Mouse (Mus musculus): ENCODE data around the gene Trpm1. TPM values are rescaled to one million over a fixed set of nuclear protein-coding genes. Genes with fewer than 3 reads are reported as not detected.

Trpm1 gene
- polyA plus RNA-seq, 1 experiment from 2014 or later = not detected

DNA sequence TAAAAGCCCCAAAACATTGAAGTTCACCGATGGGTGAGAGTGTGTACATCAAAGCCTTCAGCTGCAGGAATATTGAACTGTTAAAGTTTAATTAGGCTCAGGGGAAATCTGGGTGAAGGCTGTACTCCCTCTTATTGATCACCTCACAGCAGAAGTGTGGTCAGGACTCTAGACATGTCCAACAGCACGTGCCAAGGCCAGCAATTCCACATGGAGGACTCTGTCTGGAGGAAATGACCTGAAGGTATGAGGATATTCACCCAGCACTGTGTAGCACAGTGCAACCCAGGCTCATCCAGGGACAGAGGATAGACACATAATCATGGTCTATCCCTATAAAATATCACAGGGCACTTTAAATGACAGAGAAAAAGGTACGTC, 32.3 kb downstream of the Trpm1 start:
- H3K4me2 ChIP-seq (replicated peaks; ENCODE audit: low read depth, low read length) = no peak overlapping the region
- H3K4me3 ChIP-seq (ENCODE audit: low read length) = no peak overlapping the region
- H3K36me3 ChIP-seq (ENCODE audit: control insufficient read depth, insufficient read depth, low read length) = no peaks in the 10 kb centered on the region
- no peaks in the 10 kb centered on the region for H3K4me1 ChIP-seq (ENCODE audit: control insufficient read depth, insufficient read depth, low read length)
- no peaks in the 10 kb centered on the region for H3K9me3 ChIP-seq (ENCODE audit: control insufficient read depth, low read length)
- H3K27ac ChIP-seq (ENCODE audit: low read depth, low read length) = no peak overlapping the region
- H3K27me3 ChIP-seq (ENCODE audit: control insufficient read depth, insufficient read depth, low read length) = no peaks in the 10 kb centered on the region
- 85% methylated on average over 3 of the region's 3 CpGs for WGBS
- no peak for ATAC-seq (ENCODE audit: low FRiP score, low TSS enrichment)
- no peak overlapping the region for H3K9ac ChIP-seq (ENCODE audit: low read depth, low read length)

DNA sequence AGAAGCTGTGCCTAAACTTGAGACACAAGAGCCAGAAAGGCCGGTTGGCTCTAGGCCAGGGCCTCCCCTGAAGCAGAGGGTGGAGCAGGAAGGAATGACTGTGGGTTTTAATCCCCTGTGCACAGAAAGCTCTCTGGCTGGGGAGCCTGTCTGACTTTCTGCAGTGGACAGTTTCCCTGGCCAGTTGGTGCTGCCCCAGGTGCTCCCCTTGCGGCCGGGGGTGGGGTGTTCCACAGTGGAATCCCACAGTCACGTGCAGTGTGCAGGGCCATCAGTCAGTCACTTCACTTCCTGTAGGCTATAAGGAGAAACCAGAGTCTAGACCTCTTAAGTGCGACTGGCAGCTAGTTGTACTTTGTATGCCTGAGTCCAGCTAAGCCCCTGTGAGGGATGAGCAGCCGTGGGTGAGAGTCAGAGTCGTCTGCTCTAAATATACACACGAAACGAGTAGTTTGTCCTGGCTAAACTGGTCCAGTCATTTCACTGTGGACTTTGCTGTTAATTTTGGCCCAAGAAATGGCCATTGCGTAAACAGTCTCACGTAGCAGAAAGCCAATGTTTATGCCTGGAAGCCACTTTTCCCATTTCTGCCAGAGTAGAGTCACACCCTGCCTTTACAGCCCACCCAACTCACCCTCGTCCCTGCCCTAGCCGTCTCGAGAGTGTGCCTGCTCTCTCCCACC, 38.8 kb downstream of the Trpm1 start:
- H3K4me1 ChIP-seq (ENCODE audit: control insufficient read depth, insufficient read depth, low read length) = 0 out of 2 replicates have a peak, but pooled peaks cover 4% of the 10 kb centered on the region
- no peaks in the 10 kb centered on the region for H3K9me3 ChIP-seq (ENCODE audit: control insufficient read depth, low read length)
- no peaks in the 10 kb centered on the region for H3K36me3 ChIP-seq (ENCODE audit: control insufficient read depth, insufficient read depth, low read length)
- H3K4me2 ChIP-seq (replicated peaks; ENCODE audit: low read depth, low read length) = no peak overlapping the region
- no peak overlapping the region for H3K4me3 ChIP-seq (ENCODE audit: low read length)
- no peak overlapping the region for H3K27ac ChIP-seq (ENCODE audit: low read depth, low read length)
- 48% methylated on average over 14 of the region's 14 CpGs for WGBS
- H3K9ac ChIP-seq (ENCODE audit: low read depth, low read length) = no peak overlapping the region
- no peaks in the 10 kb centered on the region for H3K27me3 ChIP-seq (ENCODE audit: control insufficient read depth, insufficient read depth, low read length)
- ATAC-seq (ENCODE audit: low FRiP score, low TSS enrichment) = no peak; the same call in 1 of the 2 replicates

DNA sequence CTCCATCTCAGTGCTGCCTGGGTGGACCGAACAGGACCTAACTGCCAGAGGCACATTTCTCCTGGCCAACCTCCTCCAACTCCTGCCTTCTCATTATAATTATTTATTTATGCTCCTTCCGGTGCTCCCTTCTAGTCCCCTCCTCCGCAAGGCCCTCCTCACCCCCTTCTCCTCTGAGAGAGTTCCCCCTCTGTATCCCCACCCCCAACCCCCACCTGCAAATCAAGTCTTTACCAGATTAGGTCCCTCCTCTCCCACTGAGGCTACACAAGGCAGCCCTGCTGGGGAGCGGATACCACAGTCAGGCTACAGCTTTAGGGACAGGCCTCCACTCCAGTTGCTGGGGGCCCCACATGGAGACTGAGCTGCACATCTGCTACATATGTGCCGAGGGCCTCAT, 39.8 kb downstream of the Trpm1 start:
- no peak overlapping the region for H3K9ac ChIP-seq (ENCODE audit: low read depth, low read length)
- no peaks in the 10 kb centered on the region for H3K36me3 ChIP-seq (ENCODE audit: control insufficient read depth, insufficient read depth, low read length)
- H3K27ac ChIP-seq (ENCODE audit: low read depth, low read length) = no peak overlapping the region
- no peak overlapping the region for H3K4me2 ChIP-seq (replicated peaks; ENCODE audit: low read depth, low read length)
- no peaks in the 10 kb centered on the region for H3K27me3 ChIP-seq (ENCODE audit: control insufficient read depth, insufficient read depth, low read length)
- ATAC-seq (ENCODE audit: low FRiP score, low TSS enrichment) = no peak
- 0 out of 2 replicates have a peak, but pooled peaks cover 4% of the 10 kb centered on the region for H3K4me1 ChIP-seq (ENCODE audit: control insufficient read depth, insufficient read depth, low read length)
- no peaks in the 10 kb centered on the region for H3K9me3 ChIP-seq (ENCODE audit: control insufficient read depth, low read length)
- H3K4me3 ChIP-seq (ENCODE audit: low read length) = no peak overlapping the region
- WGBS = 57% methylated on average over 5 of the region's 5 CpGs

DNA sequence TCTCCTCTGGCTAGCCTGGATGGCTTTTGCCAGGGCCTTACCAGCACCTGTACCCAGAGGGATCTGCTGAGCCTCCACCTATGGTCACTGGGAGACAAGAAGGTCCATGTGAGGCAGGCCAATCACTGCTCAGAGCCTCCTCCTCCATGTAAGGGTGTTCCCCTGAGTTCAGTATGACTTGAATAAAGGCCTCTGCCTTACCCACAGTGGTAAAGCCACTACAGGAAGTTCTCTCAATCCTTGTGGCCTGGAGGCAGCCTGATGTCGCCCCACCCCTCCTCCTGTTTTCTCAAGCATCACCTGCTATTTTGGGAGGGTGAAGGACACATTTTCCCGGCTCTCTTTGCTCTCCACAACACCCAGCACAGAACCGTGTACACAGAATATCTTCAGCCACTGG, 42.5 kb downstream of the Trpm1 start:
- Histone ChIP-seq H3K27me3 (ENCODE audit: control insufficient read depth, insufficient read depth, low read length) (no peaks in the 10 kb centered on the region), H3K27ac (ENCODE audit: low read depth, low read length) (no peak overlapping the region), H3K9me3 (ENCODE audit: control insufficient read depth, low read length) (no peaks in the 10 kb centered on the region), H3K9ac (ENCODE audit: low read depth, low read length) (no peak overlapping the region), H3K4me3 (ENCODE audit: low read length) (no peak overlapping the region), H3K4me1 (ENCODE audit: control insufficient read depth, insufficient read depth, low read length) (0 out of 2 replicates have a peak, but pooled peaks cover 4% of the 10 kb centered on the region), H3K36me3 (ENCODE audit: control insufficient read depth, insufficient read depth, low read length) (no peaks in the 10 kb centered on the region), H3K4me2 (replicated peaks; ENCODE audit: low read depth, low read length) (no peak overlapping the region)
- WGBS = 79% methylated on average over 3 of the region's 3 CpGs
- no peak for ATAC-seq (ENCODE audit: low FRiP score, low TSS enrichment)

DNA sequence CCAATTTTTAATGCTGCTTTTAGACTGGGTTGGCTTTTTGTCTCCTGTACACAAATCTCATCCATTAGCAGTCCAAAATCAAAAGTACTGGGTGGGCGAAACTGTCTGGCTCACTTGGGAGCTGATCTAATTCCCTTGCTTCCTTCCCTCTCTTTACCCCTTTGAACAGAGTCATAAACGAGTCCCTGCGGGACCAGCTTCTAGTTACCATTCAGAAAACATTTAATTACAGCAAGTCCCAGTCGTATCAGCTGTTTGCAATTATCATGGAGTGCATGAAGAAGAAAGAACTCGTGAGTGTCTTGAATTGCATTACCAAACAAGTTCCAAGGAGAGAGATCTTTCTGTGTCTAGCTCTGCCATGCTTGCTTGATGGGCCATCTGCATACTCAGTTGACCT, 55.1 kb downstream of the Trpm1 start:
- WGBS = 38% methylated on average over 5 of the region's 5 CpGs
- no peak overlapping the region for H3K4me2 ChIP-seq (replicated peaks; ENCODE audit: low read depth, low read length)
- H3K27ac ChIP-seq (ENCODE audit: low read depth, low read length) = no peak overlapping the region
- no peaks in the 10 kb centered on the region for H3K27me3 ChIP-seq (ENCODE audit: control insufficient read depth, insufficient read depth, low read length)
- H3K36me3 ChIP-seq (ENCODE audit: control insufficient read depth, insufficient read depth, low read length) = no peaks in the 10 kb centered on the region
- H3K4me3 ChIP-seq (ENCODE audit: low read length) = no peak overlapping the region
- H3K9ac ChIP-seq (ENCODE audit: low read depth, low read length) = no peak overlapping the region
- H3K9me3 ChIP-seq (ENCODE audit: control insufficient read depth, low read length) = no peaks in the 10 kb centered on the region
- no peaks in the 10 kb centered on the region for H3K4me1 ChIP-seq (ENCODE audit: control insufficient read depth, insufficient read depth, low read length)
- ATAC-seq (ENCODE audit: low FRiP score, low TSS enrichment) = no peak

DNA sequence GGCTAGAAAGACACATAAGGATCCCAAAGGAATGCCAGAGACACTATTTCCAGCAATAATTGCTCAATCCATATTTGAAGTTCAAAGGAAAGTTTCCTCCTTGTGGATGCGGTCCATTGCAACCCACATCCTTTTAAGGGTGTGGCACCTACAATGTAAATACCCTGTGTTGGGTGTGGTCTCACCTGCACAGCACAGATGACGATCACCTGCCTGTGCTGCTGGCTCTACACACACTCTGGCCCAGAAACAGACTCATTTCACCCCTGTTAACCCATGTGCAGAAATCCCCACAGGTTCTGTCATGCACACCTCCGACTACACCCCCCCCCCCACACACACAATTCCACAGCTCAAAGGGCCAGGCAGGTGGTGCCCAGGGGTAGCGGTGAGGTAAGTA, 59.2 kb downstream of the Trpm1 start:
- no peak overlapping the region for H3K4me3 ChIP-seq (ENCODE audit: low read length)
- WGBS = 86% methylated on average over 4 of the region's 4 CpGs
- no peaks in the 10 kb centered on the region for H3K4me1 ChIP-seq (ENCODE audit: control insufficient read depth, insufficient read depth, low read length)
- H3K9ac ChIP-seq (ENCODE audit: low read depth, low read length) = no peak overlapping the region
- no peaks in the 10 kb centered on the region for H3K27me3 ChIP-seq (ENCODE audit: control insufficient read depth, insufficient read depth, low read length)
- H3K27ac ChIP-seq (ENCODE audit: low read depth, low read length) = no peak overlapping the region
- no peaks in the 10 kb centered on the region for H3K9me3 ChIP-seq (ENCODE audit: control insufficient read depth, low read length)
- ATAC-seq (ENCODE audit: low FRiP score, low TSS enrichment) = no peak
- H3K36me3 ChIP-seq (ENCODE audit: control insufficient read depth, insufficient read depth, low read length) = no peaks in the 10 kb centered on the region
- no peak overlapping the region for H3K4me2 ChIP-seq (replicated peaks; ENCODE audit: low read depth, low read length)

DNA sequence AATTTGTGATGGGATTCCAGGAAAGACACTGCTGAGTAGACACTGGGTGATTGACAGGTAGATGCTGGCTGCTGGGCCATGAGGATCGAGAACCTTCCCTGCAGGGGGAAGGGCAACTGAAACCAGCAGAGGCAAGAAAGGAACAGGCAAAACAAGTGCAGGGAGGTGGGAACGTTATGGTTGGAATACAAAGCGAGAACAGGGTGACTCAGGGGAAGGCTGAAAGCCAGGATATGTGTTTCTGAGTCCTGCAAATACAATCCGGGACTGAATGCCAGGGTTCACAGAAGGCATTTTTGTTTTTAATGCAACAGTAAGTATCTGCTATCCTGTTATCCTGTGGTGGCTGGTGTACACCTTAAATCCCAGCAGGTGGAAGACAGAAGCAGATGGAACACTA, 60.4 kb downstream of the Trpm1 start:
- Histone ChIP-seq H3K9ac (ENCODE audit: low read depth, low read length) (no peak overlapping the region), H3K4me3 (ENCODE audit: low read length) (no peak overlapping the region), H3K36me3 (ENCODE audit: control insufficient read depth, insufficient read depth, low read length) (no peaks in the 10 kb centered on the region), H3K4me1 (ENCODE audit: control insufficient read depth, insufficient read depth, low read length) (no peaks in the 10 kb centered on the region), H3K27me3 (ENCODE audit: control insufficient read depth, insufficient read depth, low read length) (no peaks in the 10 kb centered on the region), H3K4me2 (replicated peaks; ENCODE audit: low read depth, low read length) (no peak overlapping the region), H3K27ac (ENCODE audit: low read depth, low read length) (no peak overlapping the region), H3K9me3 (ENCODE audit: control insufficient read depth, low read length) (no peaks in the 10 kb centered on the region)
- 74% methylated on average over 4 of the region's 4 CpGs for WGBS
- no peak for ATAC-seq (ENCODE audit: low FRiP score, low TSS enrichment)

DNA sequence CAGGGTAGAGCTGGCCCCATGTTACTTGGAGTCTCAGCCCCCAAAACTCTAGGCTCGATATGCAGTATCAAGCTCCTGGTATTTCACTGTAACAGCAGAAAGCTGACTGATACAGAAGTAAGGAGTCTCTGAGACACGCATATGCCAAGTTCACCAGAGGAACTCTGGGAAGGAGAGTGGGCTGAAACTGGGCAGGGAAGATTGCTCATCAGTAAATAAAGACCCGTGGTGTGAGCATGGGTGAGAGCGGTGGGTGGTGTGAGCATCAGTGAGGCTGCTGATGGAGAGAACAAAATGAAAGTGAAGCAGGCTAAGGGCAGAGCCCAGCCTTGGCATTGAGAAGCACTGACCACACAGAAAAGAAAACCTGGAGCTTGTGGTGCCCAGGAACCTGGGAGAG, 62.0 kb downstream of the Trpm1 start:
- H3K9me3 ChIP-seq (ENCODE audit: control insufficient read depth, low read length) = no peaks in the 10 kb centered on the region

DNA sequence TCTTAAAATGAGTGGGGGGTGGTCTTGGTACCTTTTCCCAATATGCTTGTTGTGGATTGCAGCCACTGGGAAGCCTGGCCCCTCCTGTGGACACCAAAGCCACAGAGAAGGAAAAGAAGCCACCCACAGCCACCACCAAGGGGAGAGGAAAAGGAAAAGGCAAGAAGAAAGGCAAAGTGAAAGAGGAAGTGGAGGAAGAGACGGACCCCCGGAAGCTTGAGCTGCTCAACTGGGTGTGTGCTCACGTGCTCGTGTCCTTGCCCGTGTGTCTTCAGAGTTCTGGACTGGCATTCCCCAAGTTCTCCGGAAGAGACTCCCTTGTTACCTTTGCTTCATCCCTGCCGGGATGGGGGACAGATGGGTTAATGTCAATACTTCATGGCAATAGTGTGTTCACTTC, 63.8 kb downstream of the Trpm1 start:
- WGBS = 98% methylated on average over 7 of the region's 7 CpGs
- no peaks in the 10 kb centered on the region for H3K9me3 ChIP-seq (ENCODE audit: control insufficient read depth, low read length)
- ATAC-seq (ENCODE audit: low FRiP score, low TSS enrichment) = no peak
- H3K9ac ChIP-seq (ENCODE audit: low read depth, low read length) = no peak overlapping the region
- no peak overlapping the region for H3K27ac ChIP-seq (ENCODE audit: low read depth, low read length)
- H3K4me2 ChIP-seq (replicated peaks; ENCODE audit: low read depth, low read length) = no peak overlapping the region
- H3K36me3 ChIP-seq (ENCODE audit: control insufficient read depth, insufficient read depth, low read length) = no peaks in the 10 kb centered on the region
- H3K4me1 ChIP-seq (ENCODE audit: control insufficient read depth, insufficient read depth, low read length) = no peaks in the 10 kb centered on the region
- H3K4me3 ChIP-seq (ENCODE audit: low read length) = no peak overlapping the region
- H3K27me3 ChIP-seq (ENCODE audit: control insufficient read depth, insufficient read depth, low read length) = no peaks in the 10 kb centered on the region

More for the DNA sequence above, 62.0 kb downstream of the Trpm1 start:
- H3K27me3 ChIP-seq (ENCODE audit: control insufficient read depth, insufficient read depth, low read length) = no peaks in the 10 kb centered on the region
- no peak overlapping the region for H3K4me3 ChIP-seq (ENCODE audit: low read length)
- 88% methylated on average over 4 of the region's 4 CpGs for WGBS
- H3K36me3 ChIP-seq (ENCODE audit: control insufficient read depth, insufficient read depth, low read length) = no peaks in the 10 kb centered on the region
- no peaks in the 10 kb centered on the region for H3K4me1 ChIP-seq (ENCODE audit: control insufficient read depth, insufficient read depth, low read length)
- no peak for ATAC-seq (ENCODE audit: low FRiP score, low TSS enrichment)
- no peak overlapping the region for H3K9ac ChIP-seq (ENCODE audit: low read depth, low read length)
- no peak overlapping the region for H3K27ac ChIP-seq (ENCODE audit: low read depth, low read length)
- H3K4me2 ChIP-seq (replicated peaks; ENCODE audit: low read depth, low read length) = no peak overlapping the region

Measured in kidney, embryonic 14.5 days (tissue).